Mouse (Mus musculus) liver, postnatal 0 days (tissue): Measurements from ENCODE around the gene Ago3.

Source experiments
- CTCF ChIP-seq: sonication (generic); IDR thresholded peaks from 2 replicates; pipeline ENCODE4 v1.5.1; 2016; ENCODE audit warnings: antibody characterized with exemption, low read depth
- EP300 ChIP-seq: IDR thresholded peaks from 2 replicates; pipeline ENCODE4 v1.6.1; 2016; ENCODE audit warnings: antibody characterized with exemption, low read depth, mild to moderate bottlenecking

DNA sequence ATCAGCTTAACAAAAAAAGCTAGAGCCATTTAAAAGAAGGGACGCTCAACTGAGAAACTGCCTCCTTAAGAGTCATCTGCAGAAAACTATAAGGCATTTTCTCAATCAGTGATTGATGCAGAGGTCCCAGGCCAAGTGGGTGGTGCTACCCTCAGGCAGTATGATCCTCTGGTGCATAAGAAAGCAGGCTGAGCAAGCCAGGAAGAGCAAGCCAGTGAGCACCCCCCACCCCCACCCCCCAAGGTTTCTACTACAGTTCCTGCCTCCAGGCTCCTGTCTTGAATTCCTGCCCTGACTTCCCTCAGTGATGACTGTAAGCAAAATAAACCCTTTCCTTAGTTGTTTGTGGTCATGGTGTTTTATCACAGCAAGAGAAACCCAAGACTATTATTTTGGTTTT lies 20.9 kb upstream of the Ago3 start:
- TF ChIP-seq CTCF (no peak), EP300 (no peak)
